Mouse (Mus musculus): Measurements from ENCODE around the gene Elf5. TPM values are rescaled to one million over a fixed set of nuclear protein-coding genes. Genes with fewer than 3 reads are reported as not detected.

The Elf5 gene
- polyA plus RNA-seq, 1 experiment from 2014 or later = 14.2 TPM

GRCm38 (mm10) chr2:103425456-103426063, 14.1 kb downstream of the Elf5 start:
- DNase-seq (ENCODE audit: low spot score) (no peak), ATAC-seq (ENCODE audit: low FRiP score, low TSS enrichment) (no peak)
- no peak overlapping the region for H3K4me2 ChIP-seq (replicated peaks; ENCODE audit: low read depth)
- H3K27ac ChIP-seq (replicated peaks) = no peak overlapping the region
- H3K36me3 ChIP-seq (ENCODE audit: control insufficient read depth, insufficient read depth, low read length) = no peaks in the 10 kb centered on the region
- no peaks in the 10 kb centered on the region for H3K27me3 ChIP-seq (ENCODE audit: control insufficient read depth, insufficient read depth, low read length)
- no peak overlapping the region for H3K9ac ChIP-seq (ENCODE audit: low read length)
- 64% methylated on average over 11 of the region's 11 CpGs for WGBS
- TF ChIP-seq EP300 (optimal IDR thresholded peaks at IDR 0.05) (no peak), CTCF (IDR thresholded peaks at IDR 0.05; ENCODE audit: low read depth) (no peak)
- no peaks in the 10 kb centered on the region for H3K4me1 ChIP-seq (replicated peaks; ENCODE audit: control insufficient read depth, insufficient read depth)
- no peaks in the 10 kb centered on the region for H3K9me3 ChIP-seq (ENCODE audit: control insufficient read depth, low read length)
- H3K4me3 ChIP-seq (ENCODE audit: low read depth, low read length) = no peak overlapping the region

- TF ChIP-seq CTCF (IDR thresholded peaks at IDR 0.05; ENCODE audit: low read depth) (no peak), EP300 (optimal IDR thresholded peaks at IDR 0.05) (no peak)
- Histone ChIP-seq H3K4me3 (ENCODE audit: low read depth, low read length) (no peak overlapping the region), H3K9me3 (ENCODE audit: control insufficient read depth, low read length) (no peaks in the 10 kb centered on the region), H3K27me3 (ENCODE audit: control insufficient read depth, insufficient read depth, low read length) (no peaks in the 10 kb centered on the region), H3K9ac (ENCODE audit: low read length) (no peak overlapping the region), H3K36me3 (ENCODE audit: control insufficient read depth, insufficient read depth, low read length) (no peaks in the 10 kb centered on the region), H3K4me1 (replicated peaks; ENCODE audit: control insufficient read depth, insufficient read depth) (no peaks in the 10 kb centered on the region), H3K27ac (replicated peaks) (no peak overlapping the region), H3K4me2 (replicated peaks; ENCODE audit: low read depth) (no peak overlapping the region)
- WGBS = 59% methylated on average over 3 of the region's 3 CpGs
- no peak for ATAC-seq (ENCODE audit: low FRiP score, low TSS enrichment)
- DNase-seq (ENCODE audit: low spot score) = no peak
These were observed 16.9 kb downstream of the Elf5 start for GRCm38 (mm10) chr2:103428356-103428755.

GRCm38 (mm10) chr2:103430712-103431111, 19.2 kb downstream of the Elf5 start:
- Histone ChIP-seq H3K4me3 (ENCODE audit: low read depth, low read length) (no peak overlapping the region), H3K4me2 (replicated peaks; ENCODE audit: low read depth) (no peak overlapping the region), H3K27me3 (ENCODE audit: control insufficient read depth, insufficient read depth, low read length) (no peaks in the 10 kb centered on the region), H3K36me3 (ENCODE audit: control insufficient read depth, insufficient read depth, low read length) (no peaks in the 10 kb centered on the region), H3K9ac (ENCODE audit: low read length) (no peak overlapping the region), H3K4me1 (replicated peaks; ENCODE audit: control insufficient read depth, insufficient read depth) (no peaks in the 10 kb centered on the region), H3K27ac (replicated peaks) (no peak overlapping the region), H3K9me3 (ENCODE audit: control insufficient read depth, low read length) (no peaks in the 10 kb centered on the region)
- TF ChIP-seq EP300 (optimal IDR thresholded peaks at IDR 0.05) (no peak), CTCF (IDR thresholded peaks at IDR 0.05; ENCODE audit: low read depth) (no peak)
- ATAC-seq (ENCODE audit: low FRiP score, low TSS enrichment) (no peak), DNase-seq (ENCODE audit: low spot score) (no peak)
- 50% methylated on average over 1 of the region's 1 CpGs for WGBS

- H3K27me3 ChIP-seq (ENCODE audit: control insufficient read depth, insufficient read depth, low read length) = no peaks in the 10 kb centered on the region
- 56% methylated on average over 8 of the region's 8 CpGs for WGBS
These were observed 21.3 kb downstream of the Elf5 start for GRCm38 (mm10) chr2:103432695-103433275.

GRCm38 (mm10) chr2:103435110-103435509, 23.6 kb downstream of the Elf5 start:
- DNase-seq (ENCODE audit: low spot score) (no peak), ATAC-seq (ENCODE audit: low FRiP score, low TSS enrichment) (no peak)
- Histone ChIP-seq H3K36me3 (ENCODE audit: control insufficient read depth, insufficient read depth, low read length) (no peaks in the 10 kb centered on the region), H3K27me3 (ENCODE audit: control insufficient read depth, insufficient read depth, low read length) (no peaks in the 10 kb centered on the region), H3K27ac (replicated peaks) (no peak overlapping the region), H3K4me3 (ENCODE audit: low read depth, low read length) (no peak overlapping the region), H3K9me3 (ENCODE audit: control insufficient read depth, low read length) (no peaks in the 10 kb centered on the region), H3K4me1 (replicated peaks; ENCODE audit: control insufficient read depth, insufficient read depth) (no peaks in the 10 kb centered on the region), H3K4me2 (replicated peaks; ENCODE audit: low read depth) (no peak overlapping the region), H3K9ac (ENCODE audit: low read length) (no peak overlapping the region)
- TF ChIP-seq EP300 (optimal IDR thresholded peaks at IDR 0.05) (no peak), CTCF (IDR thresholded peaks at IDR 0.05; ENCODE audit: low read depth) (no peak)
- 86% methylated on average over 2 of the region's 2 CpGs for WGBS

More at GRCm38 (mm10) chr2:103432695-103433275, 21.3 kb downstream of the Elf5 start:
- TF ChIP-seq CTCF (IDR thresholded peaks at IDR 0.05; ENCODE audit: low read depth) (no peak), EP300 (optimal IDR thresholded peaks at IDR 0.05) (no peak)
- no peak overlapping the region for H3K27ac ChIP-seq (replicated peaks)
- H3K9me3 ChIP-seq (ENCODE audit: control insufficient read depth, low read length) = no peaks in the 10 kb centered on the region
- no peaks in the 10 kb centered on the region for H3K36me3 ChIP-seq (ENCODE audit: control insufficient read depth, insufficient read depth, low read length)
- no peak for ATAC-seq (ENCODE audit: low FRiP score, low TSS enrichment)
- H3K4me3 ChIP-seq (ENCODE audit: low read depth, low read length) = no peak overlapping the region
- no peak overlapping the region for H3K4me2 ChIP-seq (replicated peaks; ENCODE audit: low read depth)
- H3K9ac ChIP-seq (ENCODE audit: low read length) = no peak overlapping the region
- no peaks in the 10 kb centered on the region for H3K4me1 ChIP-seq (replicated peaks; ENCODE audit: control insufficient read depth, insufficient read depth)
- DNase-seq (ENCODE audit: low spot score) = no peak

GRCm38 (mm10) chr2:103436534-103436933, 25.0 kb downstream of the Elf5 start:
- DNase-seq (ENCODE audit: low spot score) = no peak
- H3K9me3 ChIP-seq (ENCODE audit: control insufficient read depth, low read length) = no peaks in the 10 kb centered on the region
- H3K27ac ChIP-seq (replicated peaks) = no peak overlapping the region
- no peak overlapping the region for H3K4me2 ChIP-seq (replicated peaks; ENCODE audit: low read depth)
- 54% methylated on average over 5 of the region's 5 CpGs for WGBS
- TF ChIP-seq EP300 (optimal IDR thresholded peaks at IDR 0.05) (no peak), CTCF (IDR thresholded peaks at IDR 0.05; ENCODE audit: low read depth) (no peak)
- H3K4me1 ChIP-seq (replicated peaks; ENCODE audit: control insufficient read depth, insufficient read depth) = no peaks in the 10 kb centered on the region
- H3K36me3 ChIP-seq (ENCODE audit: control insufficient read depth, insufficient read depth, low read length) = no peaks in the 10 kb centered on the region
- no peak overlapping the region for H3K4me3 ChIP-seq (ENCODE audit: low read depth, low read length)
- no peaks in the 10 kb centered on the region for H3K27me3 ChIP-seq (ENCODE audit: control insufficient read depth, insufficient read depth, low read length)
- H3K9ac ChIP-seq (ENCODE audit: low read length) = no peak overlapping the region
- ATAC-seq (ENCODE audit: low FRiP score, low TSS enrichment) = no peak

Measured in stomach, postnatal 0 days (tissue).